Mouse (Mus musculus) ES-Bruce4 (cell line): Measurements from ENCODE around the gene Mbd6. TPM values are rescaled to one million over a fixed set of nuclear protein-coding genes. Genes with fewer than 3 reads are reported as not detected.

Experiments used
- H3K27ac ChIP-seq: 2 replicates; pipeline ENCODE4 v1.5.1; 2012; ENCODE audit warnings: low read length, inconsistent platforms; ENCODE audit not compliant: insufficient read depth
- H3K27me3 ChIP-seq: 2 replicates; pipeline ENCODE4 v1.6.1; 2012; ENCODE audit warnings: mild to moderate bottlenecking, low read length, inconsistent platforms; ENCODE audit not compliant: control insufficient read depth, poor library complexity, insufficient read depth, severe bottlenecking
- H3K36me3 ChIP-seq: 2 replicates; pipeline ENCODE4 v1.6.1; 2012; ENCODE audit warnings: inconsistent platforms, mild to moderate bottlenecking, low read length, moderate library complexity; ENCODE audit not compliant: control insufficient read depth, poor library complexity, insufficient read depth, severe bottlenecking
- H3K4me1 ChIP-seq: one replicate; pipeline ENCODE4 v1.8.1; 2011; ENCODE audit warnings: low read length; ENCODE audit not compliant: control insufficient read depth, insufficient read depth
- H3K4me3 ChIP-seq: 2 replicates; pipeline ENCODE4 v1.5.1; 2011; ENCODE audit warnings: low read depth, mild to moderate bottlenecking, low read length
- H3K9ac ChIP-seq: 2 replicates; pipeline ENCODE4 v1.6.1; 2012; ENCODE audit warnings: low read depth, mild to moderate bottlenecking, inconsistent platforms; ENCODE audit not compliant: poor library complexity, severe bottlenecking
- H3K9me3 ChIP-seq: replicated peaks from 2 replicates; pipeline ENCODE4 v1.6.1; 2012; ENCODE audit warnings: mild to moderate bottlenecking, low read length, inconsistent platforms; ENCODE audit not compliant: control insufficient read depth, poor library complexity, insufficient read depth, severe bottlenecking
- CTCF ChIP-seq: IDR thresholded peaks from one replicate; pipeline ENCODE4 v1.8.1; 2011; ENCODE audit warnings: low read depth, low read length
- EP300 ChIP-seq: IDR thresholded peaks from 2 replicates; pipeline ENCODE4 v1.6.1; 2011; ENCODE audit warnings: low read depth, low read length; ENCODE audit not compliant: insufficient read depth
- POLR2A ChIP-seq: IDR thresholded peaks from one replicate; pipeline ENCODE4 v1.8.1; 2011; ENCODE audit warnings: low read length; ENCODE audit not compliant: insufficient read depth
- polyA plus RNA-seq: library from polyadenylated mRNA; stranded (reverse); fragments of >200 nt; gene quantifications from 2 replicates; pipeline ENCODE4 v1.2.4, GENCODE M21; 2011; ENCODE audit warnings: low read depth; ENCODE audit not compliant: missing spikeins, insufficient read depth, insufficient read length

Mbd6 gene
- polyA plus RNA-seq, 1 experiment, result 26.2 TPM

DNA sequence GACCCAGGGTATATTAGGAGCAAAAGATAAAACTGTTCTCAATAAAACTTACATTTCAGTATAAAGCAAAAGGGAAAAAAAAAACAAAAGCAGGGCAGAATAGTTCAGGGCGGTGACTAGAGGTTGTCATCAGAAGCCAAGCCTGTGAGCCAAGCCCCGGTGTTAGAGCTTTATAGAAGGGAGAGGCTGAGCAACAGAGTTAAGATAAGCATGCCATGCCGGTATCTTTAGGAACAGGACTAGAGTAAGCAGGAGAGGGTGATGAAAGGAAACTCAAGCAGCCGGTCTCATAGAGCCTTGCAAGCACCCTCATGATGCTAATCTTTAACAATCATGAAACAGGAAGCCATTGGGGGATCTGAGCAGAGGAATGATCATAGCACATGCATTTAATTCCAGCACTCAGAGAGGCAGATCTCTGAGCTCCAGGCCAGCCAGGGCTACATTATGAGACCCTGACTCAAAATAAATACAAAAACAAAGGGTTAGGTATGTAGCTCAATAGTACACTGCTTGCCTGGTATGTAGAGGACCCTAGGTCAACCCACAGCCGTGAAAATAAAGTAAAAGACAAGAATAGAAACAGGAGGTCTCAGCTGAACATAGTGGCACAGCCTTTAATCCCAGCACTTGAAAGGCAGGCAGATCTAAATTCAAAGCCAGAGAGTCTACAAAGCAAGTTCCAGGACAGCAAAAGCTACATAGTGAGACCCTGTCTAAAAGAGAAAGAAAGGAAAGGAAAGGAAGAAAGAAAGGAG is 3.2 kb upstream of the Mbd6 start:
- Histone ChIP-seq H3K9me3 (peaks cover 12% of the 10 kb centered on the region), H3K9ac (no peak overlapping the region)

DNA sequence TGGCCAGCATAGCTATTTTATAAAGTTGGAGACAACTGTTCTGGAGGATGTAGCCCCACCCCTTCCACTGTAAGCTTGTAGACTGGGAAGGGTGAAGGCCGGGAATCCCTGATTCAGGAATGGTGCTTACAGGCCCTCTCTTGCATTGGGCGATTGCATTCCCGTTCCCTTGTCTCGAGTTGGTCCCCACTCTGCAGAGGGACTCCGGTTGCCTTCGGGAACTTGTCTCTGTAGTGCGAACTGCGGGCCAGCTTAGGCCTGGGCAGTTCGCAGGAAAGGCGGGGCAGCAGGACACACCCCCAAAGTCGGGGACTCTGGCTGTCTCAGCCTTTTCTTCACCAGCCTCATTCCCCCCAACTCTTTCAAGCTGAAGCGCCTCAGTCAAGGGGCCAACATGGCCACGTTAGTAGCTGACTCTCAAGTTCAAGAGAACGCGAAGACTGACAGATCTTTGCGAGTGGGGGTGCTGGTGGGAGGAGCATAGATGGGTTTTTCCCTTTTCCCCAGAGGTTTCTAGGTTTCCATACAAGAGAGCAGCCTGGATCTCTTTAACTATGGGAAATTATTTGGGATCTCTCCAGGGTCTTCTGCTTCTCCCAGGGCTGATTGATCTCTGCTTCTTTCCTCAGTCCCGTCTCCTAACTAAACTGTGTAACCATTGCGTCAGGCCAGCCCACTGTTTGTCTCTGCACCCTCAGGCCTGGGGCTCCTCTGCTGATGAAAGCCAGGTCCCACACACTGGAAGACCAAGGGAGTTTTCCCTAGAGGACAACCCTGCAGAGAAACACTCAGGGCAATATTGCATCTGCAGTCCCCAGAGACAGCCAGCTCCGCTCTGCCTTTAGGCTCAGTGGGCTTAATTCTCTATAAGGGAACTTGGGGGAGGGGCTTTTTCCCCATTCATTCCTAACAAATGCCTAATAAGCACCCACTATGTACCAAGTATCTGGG is 2.4 kb upstream of the Mbd6 start:
- H3K4me1 ChIP-seq, result peaks cover 11% of the 10 kb centered on the region
- H3K27me3 ChIP-seq, result no peaks in the 10 kb centered on the region
- peak overlapping the region; percentile 57 for H3K9ac ChIP-seq
- H3K27ac ChIP-seq, result peak overlapping the region; percentile 70
- H3K36me3 ChIP-seq, result peaks cover 26% of the 10 kb centered on the region
- TF ChIP-seq EP300 (no peak), CTCF (no peak), POLR2A (no peak)
- H3K9me3 ChIP-seq, result peaks cover 11% of the 10 kb centered on the region
- peak overlapping the region; percentile 93 for H3K4me3 ChIP-seq

More for the DNA sequence above, 3.2 kb upstream of the Mbd6 start:
- H3K27me3 ChIP-seq, result no peaks in the 10 kb centered on the region
- H3K4me1 ChIP-seq, result peaks cover 4% of the 10 kb centered on the region
- H3K36me3 ChIP-seq, result peaks cover 34% of the 10 kb centered on the region
- H3K27ac ChIP-seq, result no peak overlapping the region
- TF ChIP-seq CTCF, result no peak
- no peak for TF ChIP-seq POLR2A
- TF ChIP-seq EP300, result no peak
- H3K4me3 ChIP-seq, result peak overlapping the region; percentile 11; the same call in 1 of the 2 replicates

DNA sequence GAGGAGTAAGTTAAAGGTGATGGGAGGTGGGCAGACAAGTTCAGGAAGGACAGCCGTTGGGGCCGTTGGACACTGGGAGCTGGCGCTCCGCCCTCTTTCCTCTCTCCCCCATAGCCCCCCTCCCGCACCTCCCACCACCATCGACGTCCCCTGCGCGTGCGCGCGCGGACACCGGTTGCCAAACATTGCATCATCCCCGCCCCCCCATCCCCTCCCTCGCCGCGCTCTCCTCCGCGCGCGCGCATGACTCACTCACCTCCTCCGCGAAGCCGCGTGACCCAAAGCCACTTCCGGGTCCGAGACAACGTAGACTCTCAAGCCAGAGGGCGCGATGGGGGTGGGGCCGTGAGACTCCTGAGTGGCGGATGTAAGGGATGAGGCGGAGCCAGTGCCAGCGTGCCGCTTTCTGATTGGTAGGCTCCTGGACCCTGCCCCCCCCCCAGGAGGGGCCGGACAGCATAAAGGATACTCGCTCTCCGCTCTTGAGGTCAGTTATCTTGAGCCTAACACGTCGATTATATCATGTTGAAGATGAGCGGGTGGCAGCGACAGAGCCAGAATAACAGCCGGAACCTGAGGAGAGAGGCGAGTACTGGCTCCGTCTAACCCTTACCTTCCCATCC is 1.6 kb upstream of the Mbd6 start:
- Histone ChIP-seq H3K27ac (peak overlapping the region; percentile 97), H3K27me3 (no peaks in the 10 kb centered on the region), H3K9ac (peak overlapping the region; percentile 58), H3K36me3 (peaks cover 19% of the 10 kb centered on the region), H3K9me3 (peaks cover 3% of the 10 kb centered on the region; the same call in 1 of the 2 replicates), H3K4me1 (peaks cover 11% of the 10 kb centered on the region), H3K4me3 (peak overlapping the region; percentile 93)
- no peak for TF ChIP-seq CTCF
- peak; percentile 80; the same call in 1 of the 2 replicates for TF ChIP-seq EP300
- TF ChIP-seq POLR2A, result peak; percentile 98

DNA sequence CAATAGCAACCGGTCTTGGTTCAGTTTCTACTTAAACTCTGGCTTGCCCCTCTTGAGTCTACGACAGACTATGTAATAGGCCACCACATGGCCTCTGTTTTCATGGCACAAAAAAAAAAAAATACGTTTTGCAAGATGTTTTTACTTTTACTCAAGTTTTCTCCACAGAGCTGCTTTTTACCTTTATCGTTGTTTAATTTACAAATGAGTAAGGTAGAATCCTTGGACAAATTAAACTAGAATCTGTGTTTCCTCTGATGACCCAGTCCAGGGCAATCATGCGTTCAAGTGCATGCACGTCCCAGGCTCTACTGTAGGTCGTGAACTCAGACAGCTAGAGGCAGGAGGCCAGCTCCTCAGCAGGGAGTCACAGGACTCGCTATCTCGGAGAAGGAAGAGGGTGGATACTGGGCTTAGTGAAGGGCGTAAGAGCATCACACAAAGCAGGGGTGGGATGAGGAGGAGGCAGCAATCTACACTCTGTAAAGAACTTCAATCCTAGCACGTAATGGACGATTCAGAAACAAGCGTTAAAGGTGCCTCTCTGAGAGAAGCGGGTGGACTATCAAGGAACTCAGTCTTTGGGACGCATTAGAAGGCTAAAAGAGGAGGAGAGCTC is 864 bp upstream of the Mbd6 start:
- Histone ChIP-seq H3K4me3 (peak overlapping the region; percentile 62), H3K36me3 (peaks cover 11% of the 10 kb centered on the region), H3K27me3 (no peaks in the 10 kb centered on the region), H3K9me3 (no peaks in the 10 kb centered on the region; the same call in 1 of the 2 replicates), H3K9ac (peak overlapping the region; percentile 58), H3K4me1 (peaks cover 11% of the 10 kb centered on the region), H3K27ac (peak overlapping the region; percentile 97)
- TF ChIP-seq CTCF (no peak), EP300 (no peak), POLR2A (no peak)

DNA sequence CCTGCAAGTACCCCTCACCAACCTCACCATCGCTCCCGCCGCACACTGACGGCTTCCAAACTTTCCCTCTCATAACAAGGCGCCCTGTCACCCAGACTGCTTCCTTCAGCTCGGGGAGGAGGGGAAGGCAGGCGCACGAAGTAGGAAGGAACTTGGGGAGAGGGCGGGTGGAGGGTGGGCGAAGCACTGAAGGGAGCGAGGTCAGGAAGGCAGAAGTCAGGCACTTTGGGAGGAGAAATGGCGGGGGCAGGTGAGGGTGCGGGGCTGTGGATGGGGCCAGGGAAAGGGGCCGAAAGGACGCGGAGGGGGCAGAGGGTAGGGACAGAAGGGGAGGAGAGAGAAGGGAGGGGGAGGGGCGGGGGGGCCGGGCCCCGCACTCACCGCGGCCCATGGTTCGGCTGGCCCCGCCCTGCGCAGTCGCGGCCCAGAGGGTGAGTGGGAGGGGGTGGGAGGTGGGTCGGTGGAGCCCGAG is 454 bp downstream of the Mbd6 start:
- H3K27ac ChIP-seq, result peak overlapping the region; percentile 23
- H3K4me3 ChIP-seq, result peak overlapping the region; percentile 80
- H3K9ac ChIP-seq, result peak overlapping the region; percentile 97
- no peaks in the 10 kb centered on the region for H3K27me3 ChIP-seq
- TF ChIP-seq POLR2A, result no peak
- no peak for TF ChIP-seq CTCF
- no peaks in the 10 kb centered on the region for H3K9me3 ChIP-seq
- H3K4me1 ChIP-seq, result peaks cover 11% of the 10 kb centered on the region
- peaks cover 8% of the 10 kb centered on the region for H3K36me3 ChIP-seq
